Mouse (Mus musculus) right cerebral cortex, adult 2 months (tissue): Measurements from ENCODE around the gene Azin2.

Experiments used
- DNase-seq, 2 experiments: peaks; one replicate each; pipeline ENCODE4 v3.0.0; 2021 to 2022; ENCODE audit warnings: low spot score in 2 of 2

The Azin2 gene

DNA sequence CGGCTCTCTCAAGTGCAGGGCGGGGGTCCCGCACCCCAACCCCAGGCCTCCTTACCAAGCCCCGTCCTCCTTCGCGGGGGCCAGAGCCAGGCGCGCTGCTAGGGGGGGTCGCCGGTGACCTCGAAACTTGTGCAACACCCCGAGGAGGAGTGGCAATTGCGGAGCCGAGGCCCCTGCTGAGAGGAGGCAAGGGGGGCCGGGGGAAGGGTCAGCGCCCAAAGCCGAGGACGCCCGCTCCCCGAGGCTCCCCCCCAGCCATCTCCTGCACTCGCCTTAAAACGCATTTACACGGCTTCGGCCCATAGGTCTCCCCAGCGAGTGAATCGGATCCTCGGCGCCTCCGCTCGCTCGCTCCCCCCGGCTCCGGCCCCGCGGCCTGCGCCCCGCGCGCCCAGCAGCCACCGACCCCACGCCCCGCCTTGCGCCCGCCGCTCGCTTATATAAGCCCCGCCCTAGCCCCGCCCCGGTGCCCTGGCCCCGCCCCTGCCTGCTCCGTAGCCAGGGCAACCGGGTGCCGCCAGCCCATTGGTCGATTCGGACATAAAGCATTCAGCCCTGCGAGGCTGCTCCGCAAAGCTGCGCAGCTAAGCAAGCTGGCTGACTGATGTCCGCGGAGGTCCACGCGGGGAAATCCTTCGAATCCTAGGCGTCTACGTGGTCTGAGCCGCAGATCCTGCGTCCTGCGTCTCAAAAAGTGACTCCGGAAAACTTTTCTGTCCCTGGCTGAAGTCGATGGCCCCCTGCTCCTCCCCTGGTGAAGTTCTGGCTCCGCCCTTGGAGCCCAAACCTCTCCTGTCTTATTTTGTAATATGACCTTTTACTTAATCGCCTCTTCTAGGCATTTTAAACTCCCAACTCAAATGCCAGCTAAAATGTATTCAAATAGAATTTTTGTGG is at the start of gene Azin2:
Gene Azin2, minus strand, starts transcription at position 414 of the 897 bp plus-strand sequence.
- peak; percentile 90 to 92 for DNase-seq

DNA sequence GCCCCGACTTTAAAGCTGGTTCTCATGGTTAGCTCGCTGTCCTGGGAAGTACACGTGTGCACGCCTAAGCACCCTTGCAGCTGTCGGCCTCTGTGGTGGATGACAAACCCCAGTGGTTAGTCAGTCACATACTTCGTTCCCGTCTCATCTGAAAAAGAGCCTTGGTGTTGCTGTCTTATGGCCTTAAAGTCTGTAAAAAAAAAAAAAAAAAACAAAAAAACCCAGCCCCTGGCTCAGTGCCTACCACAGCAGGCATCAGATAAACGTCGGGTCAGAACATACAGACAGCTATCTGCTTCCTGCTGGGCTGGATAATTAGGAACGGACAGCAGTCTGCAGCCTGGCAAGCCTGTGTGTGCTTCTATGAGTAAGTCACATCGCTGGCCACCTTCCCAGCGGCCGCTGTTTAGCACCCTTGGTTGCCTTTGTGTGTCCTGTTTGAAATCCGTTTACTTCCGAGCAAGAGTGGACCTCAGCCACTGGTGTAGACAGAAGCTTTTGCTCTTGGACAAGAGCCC is 49.4 kb upstream of the Azin2 start:
- no peak for DNase-seq

DNA sequence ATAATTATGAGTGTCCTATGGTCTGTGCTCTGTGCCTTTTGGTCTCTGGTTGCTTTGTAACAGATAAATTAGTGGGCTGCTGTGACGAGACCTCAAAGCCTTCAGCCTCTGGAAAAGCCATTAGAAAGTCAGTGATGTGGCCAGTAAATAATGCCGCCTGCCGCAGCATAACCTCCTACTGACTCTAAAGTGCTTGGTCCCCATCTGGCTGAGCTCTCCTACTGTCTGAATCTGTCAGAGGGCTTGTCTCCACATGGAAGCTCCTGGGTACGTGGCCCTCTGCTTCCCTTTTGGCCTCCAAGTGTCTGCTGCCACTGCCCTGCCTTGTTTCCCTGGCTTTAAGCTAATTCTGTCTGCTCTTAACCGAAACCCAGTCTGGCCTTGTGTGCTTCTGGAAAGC is 47.3 kb upstream of the Azin2 start:
- no peak for DNase-seq

DNA sequence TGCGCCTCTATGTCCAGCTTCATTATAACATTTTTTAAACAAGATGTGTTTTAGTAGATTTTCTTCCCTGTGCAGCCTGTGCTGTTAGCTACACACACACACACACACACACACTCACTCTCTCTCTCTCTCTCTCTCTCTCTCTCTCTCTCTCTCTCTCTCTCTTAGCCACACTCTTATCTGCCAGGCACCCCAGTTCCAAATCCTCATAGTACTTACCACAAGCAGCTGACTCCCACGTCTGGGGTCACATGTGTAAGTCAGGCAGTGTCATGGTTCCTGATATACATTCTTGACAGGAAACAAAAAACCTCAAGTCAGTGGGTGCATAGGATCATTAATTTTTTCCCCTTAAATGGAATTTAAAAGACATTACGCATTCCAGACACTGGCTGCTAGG is 46.4 kb upstream of the Azin2 start:
- DNase-seq: no peak

DNA sequence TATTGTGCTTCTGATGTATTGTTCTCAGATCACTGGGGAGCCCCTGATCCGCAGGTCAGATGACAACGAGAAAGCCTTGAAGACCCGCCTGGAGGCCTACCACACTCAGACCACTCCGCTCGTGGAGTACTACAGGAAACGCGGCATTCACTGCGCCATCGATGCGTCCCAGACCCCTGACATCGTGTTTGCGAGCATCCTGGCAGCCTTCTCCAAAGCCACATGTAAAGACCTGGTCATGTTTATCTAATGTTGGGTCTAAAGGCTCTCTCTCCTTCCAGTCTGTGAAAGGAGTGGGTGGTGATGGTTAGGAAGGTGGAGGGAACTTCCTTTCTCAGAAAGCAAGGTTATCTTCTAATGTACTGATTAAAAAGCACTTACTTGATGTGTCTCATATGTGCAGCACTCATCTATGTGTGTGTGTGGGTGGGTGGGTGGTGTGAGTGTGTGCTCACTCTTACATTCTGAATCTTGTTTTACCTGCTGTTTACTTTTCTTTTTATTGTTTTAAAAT is 45.8 kb upstream of the Azin2 start:
- no peak for DNase-seq

DNA sequence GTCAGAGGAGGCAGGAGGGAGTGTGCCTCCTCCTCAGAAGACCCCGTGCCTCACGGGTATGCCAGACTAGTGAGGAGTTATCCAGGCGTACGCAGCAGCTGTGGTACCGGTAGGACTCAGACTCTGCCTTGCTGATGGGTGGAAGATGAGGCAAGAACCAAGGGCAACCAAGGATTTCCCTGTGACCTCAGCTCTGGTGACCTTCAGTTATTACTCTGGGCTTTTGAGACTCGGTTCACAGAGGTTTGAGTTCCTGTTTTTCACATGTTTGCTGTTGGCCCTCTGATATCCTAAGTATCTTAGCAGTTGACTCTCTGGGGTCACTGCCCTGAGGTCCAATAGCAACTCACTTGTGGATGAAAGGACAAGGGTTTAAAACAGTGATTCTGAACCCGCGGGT is 41.5 kb upstream of the Azin2 start:
- no peak for DNase-seq

DNA sequence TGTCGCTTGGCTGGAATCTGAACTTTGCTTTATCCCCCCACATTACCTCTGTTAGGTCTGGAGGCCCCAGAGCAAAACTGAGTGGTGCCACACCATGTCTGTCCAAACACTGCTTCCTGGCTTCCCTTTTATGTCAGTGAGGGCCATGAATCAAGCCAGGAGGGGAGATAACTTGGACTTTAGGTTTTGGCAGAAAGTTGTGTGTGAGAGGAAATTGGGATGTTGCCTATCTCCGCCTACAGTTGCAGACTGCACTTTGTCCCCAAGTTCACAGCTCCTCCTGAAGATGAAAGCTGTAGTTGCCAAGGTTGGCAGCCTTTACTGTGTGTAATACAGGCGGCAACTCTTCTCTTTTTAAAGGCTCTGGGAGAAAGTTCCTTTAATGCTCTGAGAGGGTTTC is 38.5 kb upstream of the Azin2 start:
- DNase-seq: no peak

DNA sequence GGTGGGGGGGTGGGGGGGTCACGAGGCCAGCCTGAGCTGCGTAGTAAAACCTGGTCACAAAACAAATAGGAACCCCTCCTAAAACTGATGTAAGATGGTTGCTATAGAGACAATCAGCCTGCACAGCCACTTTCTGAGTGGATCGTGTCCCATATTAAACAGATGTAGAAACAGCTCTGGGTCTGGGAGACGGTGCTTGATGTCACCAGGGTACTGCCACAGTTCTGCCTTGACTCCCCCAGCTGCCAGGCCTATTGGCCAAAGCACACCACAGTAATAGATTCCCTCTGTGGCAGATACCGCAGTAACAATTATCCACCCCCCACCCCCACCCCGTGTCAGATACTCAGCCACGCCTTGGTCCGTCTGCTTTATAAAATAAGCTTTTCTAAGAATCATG is 36.2 kb upstream of the Azin2 start:
- no peak for DNase-seq

DNA sequence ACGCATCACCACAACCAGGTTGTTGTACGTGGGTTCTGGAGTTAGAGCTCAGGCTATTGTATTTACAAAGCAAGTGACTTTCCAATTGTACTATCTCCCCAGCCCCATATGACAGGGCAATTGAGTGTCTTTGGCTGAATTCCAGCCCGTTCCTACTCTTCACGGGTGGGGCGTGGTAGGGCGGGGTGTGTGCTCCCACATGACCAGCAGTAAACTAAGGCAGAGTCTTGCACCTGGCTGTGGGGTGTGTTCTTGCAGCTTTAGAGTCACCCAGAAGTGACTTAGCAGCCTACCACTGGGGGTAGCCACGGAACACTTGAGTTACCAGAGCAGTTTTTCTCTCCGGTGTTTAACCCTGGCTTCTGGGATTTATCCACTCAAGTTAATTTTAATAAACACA is 35.0 kb upstream of the Azin2 start:
- no peak for DNase-seq

DNA sequence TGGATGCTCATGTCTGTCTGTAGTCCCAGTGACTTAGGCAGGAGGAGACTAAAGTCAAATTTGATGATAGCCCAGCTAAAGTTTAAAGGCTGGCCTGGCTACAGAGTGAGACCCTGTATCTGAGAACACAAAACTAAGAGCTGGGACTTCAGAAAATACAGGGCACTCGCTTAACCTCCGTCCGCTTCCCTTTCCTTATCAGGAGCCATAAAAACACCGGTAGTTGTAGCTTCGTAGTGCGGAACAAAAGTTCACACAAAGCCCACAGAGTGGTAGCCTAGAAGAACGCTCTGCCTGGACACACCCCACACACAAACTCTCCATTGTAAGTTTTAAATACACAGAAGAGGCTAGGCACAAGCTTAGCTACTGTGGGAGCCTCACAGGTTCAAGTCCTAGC is 33.0 kb upstream of the Azin2 start:
- no peak for DNase-seq

DNA sequence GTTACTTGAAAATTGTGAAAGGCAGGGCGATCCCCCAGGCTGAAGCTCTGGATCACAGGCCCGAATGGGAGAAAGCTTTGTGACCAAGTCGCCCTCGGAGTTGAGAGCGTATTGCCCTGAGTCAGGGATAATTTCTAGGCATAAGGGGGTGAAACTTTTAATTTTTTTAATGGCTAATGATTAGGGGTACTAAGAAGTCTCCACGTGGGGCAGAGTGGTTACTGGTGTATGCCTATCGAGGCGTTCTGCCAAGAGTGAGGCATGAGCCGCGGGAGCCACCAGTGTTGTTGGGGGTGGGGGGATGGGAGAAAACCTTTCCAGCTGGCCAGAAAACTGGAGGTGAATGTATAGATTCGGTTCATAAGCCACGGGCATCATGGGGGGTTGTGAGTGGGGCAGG is 31.4 kb upstream of the Azin2 start:
- no peak for DNase-seq

DNA sequence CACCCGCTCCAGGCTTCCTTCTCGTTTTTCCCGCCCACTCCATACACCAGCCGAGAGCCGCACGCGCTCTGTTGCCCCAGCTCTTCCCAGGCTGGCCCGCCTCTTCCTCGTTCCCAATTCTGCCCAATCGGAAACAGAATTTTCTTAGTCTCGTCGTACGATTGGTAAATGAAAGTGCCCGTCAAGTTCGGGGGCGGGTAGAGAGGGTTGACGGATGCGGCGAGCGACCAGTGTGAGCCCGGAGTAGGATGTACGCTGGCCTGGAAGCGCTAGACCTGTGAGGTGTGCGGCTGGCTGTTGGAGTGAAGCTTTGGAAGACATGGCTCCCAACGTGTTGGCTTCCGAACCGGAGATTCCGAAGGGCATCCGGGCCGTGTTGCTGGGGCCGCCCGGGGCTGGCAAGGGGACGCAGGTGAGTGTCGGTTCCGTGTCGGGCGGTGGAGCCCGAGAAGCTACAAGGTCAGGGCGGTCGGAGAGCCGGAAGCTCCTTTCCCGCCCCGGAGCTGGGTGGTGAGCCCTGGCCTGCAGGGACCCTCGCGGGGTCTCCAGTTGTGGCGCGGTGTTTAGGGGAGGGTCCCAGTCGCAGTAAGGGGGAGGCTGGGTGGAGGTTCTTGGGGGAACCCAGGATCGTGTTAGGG is 30.9 kb upstream of the Azin2 start:
- DNase-seq: peak; percentile 96 to 99

DNA sequence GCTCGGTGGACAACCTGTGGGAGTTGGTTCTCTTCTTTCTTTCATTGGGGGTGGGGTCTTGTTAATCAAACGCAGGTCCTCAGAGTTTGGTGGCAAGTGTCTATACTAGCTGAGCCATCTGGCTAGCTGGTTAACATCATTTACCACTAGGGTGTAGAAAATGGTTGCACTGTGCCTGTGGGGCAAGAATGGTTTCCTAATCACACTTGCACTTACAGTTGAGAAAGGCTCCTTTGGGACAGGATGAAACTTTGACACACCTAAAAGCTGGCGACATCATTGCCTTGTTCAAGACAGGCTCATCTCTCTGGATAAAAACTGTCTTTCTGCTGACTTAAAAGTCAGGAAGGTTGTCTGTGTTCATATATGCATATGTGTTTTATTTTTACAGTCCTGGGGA is 29.9 kb upstream of the Azin2 start:
- DNase-seq: no peak

DNA sequence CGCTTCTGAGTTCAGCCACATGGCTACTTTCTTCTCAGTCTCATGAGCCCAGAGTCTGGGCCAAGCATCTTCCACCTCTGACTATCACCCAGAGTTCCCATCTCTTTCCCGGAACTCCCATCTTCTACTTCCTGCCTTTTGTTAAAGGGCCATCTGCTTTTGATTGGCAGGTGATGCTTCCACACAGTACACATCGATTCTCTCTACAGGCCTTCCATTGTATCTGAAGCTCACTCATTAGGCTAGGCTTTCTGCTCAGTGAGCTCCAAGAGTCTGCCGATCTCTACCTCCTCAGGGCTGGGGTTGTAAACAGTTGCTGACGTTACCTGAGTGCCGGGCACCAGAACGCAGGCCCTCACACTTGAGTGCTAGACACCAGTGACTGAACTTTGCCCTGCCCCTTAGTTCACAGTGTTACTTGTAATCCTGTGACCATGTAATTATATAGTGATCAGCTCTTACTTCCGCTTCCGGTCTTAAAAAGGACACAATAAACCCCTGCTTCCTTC is 29.3 kb upstream of the Azin2 start, which contains the start of gene Ak2:
Gene Ak2, plus strand, starts transcription at position 459 of the 509 bp plus-strand sequence.
- no peak for DNase-seq

DNA sequence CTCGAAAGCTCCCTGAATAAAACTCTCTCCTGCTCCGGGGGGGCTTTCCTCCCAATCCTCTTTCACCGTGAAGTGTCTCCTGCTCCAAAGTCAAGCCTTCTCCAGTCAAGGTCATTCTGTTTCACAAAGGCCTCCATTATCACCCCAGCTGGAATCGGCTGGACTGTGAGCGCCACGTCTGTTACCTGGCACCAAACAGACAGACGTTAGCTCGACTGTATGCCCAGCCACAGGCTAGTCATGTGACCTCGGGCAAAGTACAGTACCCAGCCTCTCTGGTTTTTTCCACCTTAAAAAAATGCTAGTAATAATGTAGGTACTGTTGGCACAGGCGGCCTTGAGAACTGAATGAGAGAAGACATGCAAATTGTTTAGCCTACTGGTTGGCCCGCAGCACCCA is 27.4 kb upstream of the Azin2 start:
- no peak for DNase-seq

DNA sequence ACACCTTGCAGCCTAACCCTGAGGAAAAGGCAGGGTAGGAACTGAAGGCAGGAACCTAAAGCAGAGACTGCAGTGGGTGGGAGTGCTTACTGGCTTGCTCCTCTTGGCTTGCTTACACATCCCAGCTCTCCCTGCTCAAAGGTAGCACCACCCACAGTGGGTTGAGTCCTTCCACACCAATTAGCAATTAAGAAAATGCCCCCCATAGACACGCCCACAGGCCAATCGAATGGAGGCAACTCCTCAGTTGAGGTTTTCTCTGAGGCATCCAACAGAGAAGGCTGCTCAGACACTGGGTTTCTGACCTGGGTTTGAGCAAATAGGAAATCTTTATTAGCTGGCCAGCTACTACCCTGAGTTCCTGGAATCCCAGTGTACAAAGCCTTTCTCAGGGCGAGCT is 26.7 kb upstream of the Azin2 start:
- DNase-seq: no peak

DNA sequence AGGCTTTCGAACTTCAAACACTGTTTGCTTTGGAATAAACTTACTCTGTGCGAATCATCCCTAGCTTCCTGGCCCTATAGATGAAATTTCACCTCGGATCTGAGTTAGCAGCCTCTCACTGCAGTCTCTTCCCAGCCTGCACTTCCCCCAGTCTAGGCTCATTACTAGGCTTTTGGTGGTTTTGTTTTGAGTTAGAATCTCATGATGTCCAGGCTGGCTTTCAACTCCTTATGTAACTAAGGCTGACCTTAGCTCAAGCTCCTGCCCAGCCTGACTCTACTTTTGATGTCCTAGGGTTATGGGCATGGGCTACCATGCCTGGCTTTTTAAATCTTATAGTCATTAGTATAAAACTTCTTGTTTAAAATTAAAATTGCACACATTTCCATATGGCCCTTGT is 22.4 kb upstream of the Azin2 start:
- DNase-seq: no peak

DNA sequence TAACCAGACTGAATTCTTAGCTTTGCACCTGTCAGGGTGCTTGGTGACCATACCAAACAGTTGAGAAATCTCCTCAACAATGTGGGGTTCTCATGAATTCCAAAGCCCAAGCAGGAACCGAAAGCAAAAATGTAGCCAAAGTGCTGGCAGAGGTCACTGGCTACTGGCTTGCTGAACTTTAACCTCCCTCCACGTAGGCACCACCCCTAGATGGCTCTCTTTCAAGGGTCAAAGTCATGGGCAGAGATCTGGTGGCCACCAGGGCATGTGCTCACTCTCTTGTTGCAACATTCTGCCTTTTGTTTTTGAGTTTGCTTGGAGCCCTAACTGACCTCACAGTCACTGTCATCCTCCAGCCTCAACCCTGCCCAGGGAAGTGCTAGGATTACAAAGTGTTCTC is 21.4 kb upstream of the Azin2 start:
- no peak for DNase-seq

DNA sequence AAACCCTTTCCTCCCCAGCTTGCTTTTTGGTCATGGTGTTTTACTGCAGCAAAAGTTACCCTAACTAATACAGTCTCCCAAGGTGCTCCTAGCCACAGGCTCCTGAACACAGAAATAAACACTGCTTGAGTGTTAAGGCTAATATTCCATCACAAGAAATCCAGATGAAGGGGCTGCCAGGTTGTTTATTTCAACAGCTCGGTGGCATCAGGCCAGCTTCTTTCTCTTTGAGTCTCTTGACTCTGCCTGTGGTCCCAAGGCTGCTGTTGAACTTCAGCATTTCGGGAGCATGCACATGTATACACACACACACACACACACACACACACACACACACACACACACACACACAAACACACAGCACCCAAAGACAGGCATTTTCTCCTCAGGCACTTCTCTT is 20.9 kb upstream of the Azin2 start:
- DNase-seq: no peak

DNA sequence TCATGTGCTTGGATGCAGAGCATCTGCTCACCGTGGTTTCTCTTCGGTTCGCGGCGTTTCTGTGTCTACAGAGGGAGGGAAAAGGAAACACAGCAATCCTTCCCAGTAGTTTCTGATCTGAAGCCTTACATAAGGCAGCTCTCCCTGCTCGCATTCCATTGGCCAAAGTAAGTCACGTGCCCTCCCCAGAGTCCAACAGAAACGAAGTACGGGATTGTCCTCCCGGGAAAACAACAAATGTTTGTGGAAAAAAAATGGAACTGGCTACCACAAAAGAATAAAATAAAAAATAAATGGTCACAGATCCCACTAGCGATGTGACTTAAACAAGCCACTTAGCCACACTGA is 19.6 kb upstream of the Azin2 start:
- no peak for DNase-seq

DNA sequence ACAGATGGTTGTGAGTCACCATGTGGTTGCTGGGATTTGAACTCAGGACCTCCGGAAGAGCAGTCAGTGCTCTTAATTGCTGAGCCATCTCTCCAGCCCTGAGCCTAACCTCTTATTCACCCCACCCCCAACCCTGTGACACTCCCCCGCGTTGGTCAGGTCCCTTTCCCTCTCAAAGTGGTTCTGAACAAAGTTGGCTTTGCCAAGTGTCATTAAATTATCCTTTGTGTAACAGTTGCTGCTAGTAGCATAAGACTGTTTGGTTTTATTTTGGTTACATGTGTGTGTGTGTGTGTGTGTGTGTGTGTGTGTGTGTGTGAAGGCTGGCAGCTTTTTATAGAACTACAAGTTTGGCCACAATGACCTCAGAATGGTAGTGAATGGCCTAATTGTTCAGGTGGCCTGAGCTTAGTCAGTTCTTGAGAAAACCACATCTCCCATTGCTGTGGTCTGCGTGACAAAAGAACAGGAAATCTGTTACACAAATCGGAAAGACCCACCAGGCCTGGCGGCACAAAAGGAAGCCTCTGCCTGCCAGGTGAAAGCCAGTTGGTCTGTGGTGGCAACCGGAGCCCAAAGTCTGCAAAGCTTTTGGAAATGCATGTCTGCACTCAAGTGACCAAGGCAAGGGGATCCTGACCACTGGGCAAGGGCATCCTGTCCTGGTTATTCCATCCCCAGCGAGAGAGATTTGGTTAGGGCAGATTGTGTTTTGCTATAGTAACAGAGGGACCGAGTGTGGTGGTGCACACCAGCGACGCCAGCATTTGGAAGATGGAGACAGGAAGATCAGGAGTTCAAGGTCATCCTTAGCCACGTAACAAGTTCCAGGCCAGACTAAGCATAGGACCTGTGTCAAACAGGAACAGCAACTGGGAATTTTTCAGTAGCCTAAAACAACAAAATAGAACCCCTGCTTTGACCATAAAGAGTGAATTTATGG is 18.9 kb upstream of the Azin2 start:
- no peak for DNase-seq

DNA sequence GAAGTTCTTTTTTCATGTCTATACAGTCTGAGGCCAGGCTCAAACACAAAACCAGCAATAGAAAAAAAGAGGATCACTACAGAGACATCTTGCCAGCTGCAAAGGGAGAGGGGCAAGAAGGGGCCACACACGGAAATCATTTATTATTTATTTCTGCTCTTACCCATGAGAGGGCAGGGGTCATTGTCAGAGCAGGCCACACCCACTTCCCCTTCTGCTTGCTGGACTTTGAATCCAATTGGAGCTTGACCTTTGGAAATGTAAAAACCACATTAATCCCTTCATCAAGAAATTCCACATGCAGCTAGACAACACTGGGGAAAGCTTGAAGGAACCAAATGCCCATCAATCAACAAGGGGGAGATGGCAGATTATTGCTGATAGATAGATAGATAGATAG is 16.4 kb upstream of the Azin2 start:
- DNase-seq: no peak
